8 mouse cellular contexts compared by ENCODE assay signal in the genomic region with DNA sequence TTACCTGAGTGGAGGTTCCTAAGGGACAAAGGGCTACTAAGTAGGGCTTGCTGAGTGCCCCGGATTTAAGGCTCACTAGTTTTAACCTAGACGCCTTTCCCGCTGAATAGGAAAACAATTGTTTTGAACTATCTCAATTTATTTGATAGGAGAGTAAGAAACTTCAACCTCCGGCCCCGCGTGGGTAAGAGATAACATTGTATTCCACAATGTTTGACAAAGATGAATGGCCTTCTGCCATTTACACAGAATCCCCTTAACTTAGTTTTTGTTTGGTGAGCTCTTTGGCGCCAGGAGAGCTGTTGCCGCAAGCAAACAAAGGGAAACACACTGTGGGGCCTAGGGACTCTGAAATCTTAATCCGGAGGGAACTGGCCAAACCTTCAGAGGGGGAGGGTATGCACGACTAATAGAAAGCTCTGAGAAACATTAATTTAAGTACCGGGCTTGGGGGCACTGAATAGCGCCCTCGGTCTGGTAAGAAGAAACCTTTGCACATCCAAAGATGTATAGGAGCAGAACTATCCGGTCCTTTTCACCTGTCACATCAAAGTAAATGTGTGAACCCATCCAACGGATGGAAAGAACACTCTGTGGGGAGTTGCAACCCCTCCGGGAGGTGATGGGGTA. TPM values are rescaled to one million over a fixed set of nuclear protein-coding genes. Genes with fewer than 3 reads are reported as not detected.
DNase-seq lines count a peak whose midpoint lies in the region; ATAC-seq and TF ChIP-seq lines count a peak whose summit lies in the region.

No protein-coding gene starts in this region.

- H3K9me3 ChIP-seq in limb, embryonic 14.5 days (ENCODE audit: control insufficient read depth, low read length): no peaks in the 10 kb centered on the region
- H3K9me3 ChIP-seq in stomach, embryonic 15.5 days: no peaks in the 10 kb centered on the region

- H3K27ac ChIP-seq in spleen, adult 2 months (ENCODE audit: insufficient read depth, low read length): peak overlapping the region; percentile 89
- no peak overlapping the region for H3K27ac ChIP-seq in limb, embryonic 14.5 days (replicated peaks; ENCODE audit: low read depth, low read length)
- H3K27ac ChIP-seq in stomach, embryonic 15.5 days: no peak overlapping the region

- peak overlapping the region; percentile 69 for H3K9ac ChIP-seq in limb, embryonic 14.5 days (ENCODE audit: low read depth, low read length, severe bottlenecking)
- H3K9ac ChIP-seq in stomach, embryonic 15.5 days: no peak overlapping the region

- peak overlapping the region; percentile 68 for H3K4me3 ChIP-seq in spleen, adult 2 months (ENCODE audit: extremely low read depth, insufficient read depth, insufficient read length)
- peak overlapping the region; percentile 66 for H3K4me3 ChIP-seq in limb, embryonic 14.5 days (replicated peaks; ENCODE audit: low read length)
- H3K4me3 ChIP-seq in stomach, embryonic 15.5 days (replicated peaks): peak overlapping the region; percentile 61

- peaks cover 9% of the 10 kb centered on the region for H3K27me3 ChIP-seq in spleen, adult 2 months (ENCODE audit: control insufficient read depth, insufficient read depth, low read length)
- no peaks in the 10 kb centered on the region for H3K27me3 ChIP-seq in limb, embryonic 14.5 days (ENCODE audit: control insufficient read depth, insufficient read depth, low read length)
- no peaks in the 10 kb centered on the region; the same call in 1 of the 2 replicates for H3K27me3 ChIP-seq in stomach, embryonic 15.5 days (replicated peaks)

- TF ChIP-seq POLR2A in spleen, adult 2 months (IDR thresholded peaks at IDR 0.05; ENCODE audit: low read depth, low read length): no peak
- no peak for TF ChIP-seq POLR2A in limb, embryonic 14.5 days (IDR thresholded peaks at IDR 0.05; ENCODE audit: borderline replicate concordance, extremely low read depth, insufficient read depth, insufficient read length)

- H3K4me2 ChIP-seq in limb, embryonic 14.5 days (replicated peaks; ENCODE audit: low read depth, low read length, severe bottlenecking): peak overlapping the region; percentile 94
- peak overlapping the region; percentile 94 for H3K4me2 ChIP-seq in stomach, embryonic 15.5 days

- peak; percentile 59 for DNase-seq in embryo, embryonic 10 days (ENCODE audit: low spot score)
- DNase-seq in embryo, embryonic 9.5 days (ENCODE audit: extremely low spot score): no peak
- DNase-seq in spleen, adult 2 months (ENCODE audit: low read depth in 1 of 2, low spot score in 2 of 2): no peak
- DNase-seq in spleen, adult 18-20 months: no peak
- DNase-seq in limb, embryonic 14.5 days (ENCODE audit: low spot score): no peak
- no peak for DNase-seq in natural killer cell, adult 2 months (ENCODE audit: low spot score in 2 of 2)
- DNase-seq in adrenal gland, postnatal 36 days: no peak

- no peak for ATAC-seq in limb, embryonic 14.5 days (ENCODE audit: low FRiP score, low read depth)
- ATAC-seq in stomach, embryonic 15.5 days (ENCODE audit: insufficient read depth, low FRiP score, low read depth): peak; percentile 29; the same call in 1 of the 2 replicates

- H3K36me3 ChIP-seq in spleen, adult 2 months (ENCODE audit: control insufficient read depth, insufficient read depth, low read length): no peaks in the 10 kb centered on the region
- no peaks in the 10 kb centered on the region for H3K36me3 ChIP-seq in limb, embryonic 14.5 days (ENCODE audit: control insufficient read depth, insufficient read depth, low read length)
- H3K36me3 ChIP-seq in stomach, embryonic 15.5 days: no peaks in the 10 kb centered on the region

- no peak for TF ChIP-seq CTCF in spleen, adult 2 months (IDR thresholded peaks at IDR 0.05; ENCODE audit: extremely low read depth, insufficient read depth, insufficient read length, insufficient replicate concordance)

- 41% methylated on average over 16 of the region's 16 CpGs for WGBS in spleen, adult 2 months
- WGBS in limb, embryonic 14.5 days: 9% methylated on average over 16 of the region's 16 CpGs
- WGBS in stomach, embryonic 15.5 days: 12% methylated on average over 16 of the region's 16 CpGs

- H3K4me1 ChIP-seq in spleen, adult 2 months (ENCODE audit: control insufficient read depth, insufficient read depth, insufficient read length): peaks cover 14% of the 10 kb centered on the region
- peaks cover 10% of the 10 kb centered on the region for H3K4me1 ChIP-seq in limb, embryonic 14.5 days (ENCODE audit: control insufficient read depth, insufficient read depth, low read length)
- peaks cover 5% of the 10 kb centered on the region; the same call in 1 of the 2 replicates for H3K4me1 ChIP-seq in stomach, embryonic 15.5 days

RNA-seq across cellular contexts. Expression of a gene that starts 0.9 kb away (rescaled TPM):
- 0.15 and 0.38 TPM in 2 replicates for polyA plus RNA-seq in spleen, adult 2 months (2012; rRNA removed)
- 0.20 and 0.26 TPM in 2 replicates for polyA plus RNA-seq in limb, embryonic 14.5 days (2012; rRNA removed)
- 0.08 and 0.15 TPM in 2 replicates for polyA plus RNA-seq in limb, embryonic 14.5 days (2014; fragmentation: Nextera tagmentation; extraction: Ambion mirVana)
- 0.08 TPM in 1 of 2 replicates, not detected in the other for polyA plus RNA-seq in stomach, embryonic 15.5 days (2015; fragmentation: Nextera tagmentation; extraction: Ambion mirVana)
- total RNA-seq in adrenal gland, postnatal 36 days (2021): under 1 TPM in 1 of 2 experiments, not detected in 1; 0.16 TPM

RNA-seq across cellular contexts. Expression of a gene that starts 11.7 kb away (rescaled TPM):
- polyA plus RNA-seq in spleen, adult 2 months (2012; rRNA removed): 19.2 and 25.2 TPM in 2 replicates
- polyA plus RNA-seq in limb, embryonic 14.5 days (2012; rRNA removed): 11.5 and 11.9 TPM in 2 replicates
- polyA plus RNA-seq in limb, embryonic 14.5 days (2014; fragmentation: Nextera tagmentation; extraction: Ambion mirVana): 18.4 and 18.9 TPM in 2 replicates
- 23.2 and 26.6 TPM in 2 replicates for polyA plus RNA-seq in stomach, embryonic 15.5 days (2015; fragmentation: Nextera tagmentation; extraction: Ambion mirVana)
- 10 to 100 TPM; 16.9 to 84.2 TPM for total RNA-seq in adrenal gland, postnatal 36 days (2021)
